Mouse (Mus musculus) frontal cortex, postnatal 10 days (tissue): ENCODE measurements around the gene Scrg1.
"Not testable (repeated sequence)": the region's sequence is repeated elsewhere in the genome, so short reads cannot be mapped to it uniquely, and the experiment has no call there.

Source experiments
- DNase-seq, 2 experiments: peaks; one replicate each; pipeline ENCODE4 v3.0.0; 2022; ENCODE audit warnings: low spot score in 2 of 2, mixed read lengths in 1 of 2

The Scrg1 gene

DNA sequence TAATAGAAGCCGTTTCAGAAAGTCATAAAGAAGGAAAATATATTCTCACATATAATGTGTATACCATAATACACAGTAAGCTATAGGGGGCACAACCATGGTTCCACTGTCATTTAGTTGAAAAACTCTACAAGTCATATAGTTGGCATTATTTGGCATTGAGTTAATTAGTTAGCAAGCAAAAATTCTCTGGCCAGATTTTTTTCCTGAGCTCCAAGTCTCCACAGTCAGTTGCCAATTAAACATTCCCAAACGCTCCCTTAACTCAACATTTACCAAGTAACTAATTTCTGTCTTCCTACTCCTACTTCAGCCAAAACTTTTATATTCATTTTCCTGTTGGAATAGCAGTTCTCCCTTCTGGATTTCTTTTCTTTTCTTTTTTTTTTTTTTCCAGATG lies 2.4 kb upstream of the Scrg1 start:
- no peak for DNase-seq

DNA sequence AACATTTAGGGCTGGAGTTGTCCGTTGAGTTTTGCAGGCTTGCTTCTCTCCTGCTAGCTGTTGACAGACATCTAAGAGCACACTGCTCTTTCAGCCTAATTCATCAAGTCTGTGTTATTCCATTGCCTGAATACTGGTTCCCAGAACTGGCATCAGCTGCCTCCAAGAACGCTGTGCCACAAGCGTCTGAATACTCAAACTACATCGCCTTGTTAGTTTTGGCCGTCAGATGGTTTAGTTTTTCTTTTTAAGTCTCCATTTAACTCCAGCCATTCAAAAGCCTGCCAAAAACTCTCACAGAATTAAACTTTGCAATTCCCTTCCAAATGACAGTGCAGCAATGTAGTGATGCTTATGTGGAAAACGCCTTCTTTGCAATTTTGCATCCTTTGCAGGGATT lies 1.4 kb downstream of the Scrg1 start:
- DNase-seq = no peak

DNA sequence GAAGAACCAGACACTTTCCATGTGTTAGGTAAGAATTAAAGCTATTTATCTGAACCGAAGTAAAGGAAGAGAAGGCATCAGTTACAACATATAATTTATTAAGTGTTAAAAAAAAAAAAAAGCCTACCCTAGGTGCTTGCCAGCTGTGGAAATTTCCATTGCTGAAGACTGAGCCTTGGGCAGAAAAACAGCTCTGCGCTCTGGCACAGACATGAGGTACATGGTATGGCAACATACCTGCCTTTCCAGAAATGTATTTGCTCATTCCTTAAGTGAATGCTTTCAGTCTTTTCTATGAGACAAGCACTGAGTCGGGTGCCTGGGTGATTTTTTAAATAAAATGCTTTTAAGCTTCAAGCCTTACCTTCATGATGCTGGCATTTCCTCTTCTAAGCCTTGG lies 2.2 kb downstream of the Scrg1 start:
- DNase-seq = no peak

DNA sequence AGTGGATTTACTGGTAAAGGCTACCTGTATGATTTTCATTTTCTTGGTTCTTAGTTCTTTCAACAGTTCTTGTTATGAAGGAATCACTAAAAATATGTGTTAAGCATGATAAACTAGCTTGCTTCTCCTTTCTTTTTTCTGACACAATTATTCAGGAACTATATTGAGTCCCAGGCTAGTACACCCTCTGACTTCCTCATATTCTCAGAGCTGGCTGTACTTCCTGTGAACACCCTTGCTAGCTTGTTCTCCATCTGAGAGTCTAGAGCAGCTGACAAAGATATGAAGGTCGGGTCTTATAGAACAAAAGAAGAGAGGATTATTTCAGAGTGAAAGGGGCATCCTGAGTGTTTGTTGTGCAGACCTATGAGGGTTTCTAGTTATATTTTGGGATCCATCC lies 7.1 kb downstream of the Scrg1 start:
- DNase-seq = no peak

DNA sequence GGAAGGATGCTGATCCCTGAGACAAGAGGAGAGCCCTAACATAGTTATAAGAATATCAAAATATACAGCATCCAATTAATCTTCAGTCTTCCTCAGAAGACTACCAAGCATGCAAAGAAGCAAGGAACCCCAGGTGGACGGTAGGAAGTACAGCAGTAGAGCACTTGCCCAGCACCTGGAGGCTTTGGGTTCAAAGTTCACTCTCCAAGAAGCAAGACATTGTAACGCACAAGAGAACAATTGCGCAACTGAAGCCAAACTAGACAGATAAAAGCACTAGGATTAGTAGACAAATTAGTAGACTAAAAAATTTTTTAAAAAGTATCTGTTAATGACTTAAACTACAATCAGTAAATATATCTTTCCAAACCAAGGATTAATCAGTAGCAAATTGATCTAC lies 8.0 kb downstream of the Scrg1 start:
- no peak for DNase-seq

DNA sequence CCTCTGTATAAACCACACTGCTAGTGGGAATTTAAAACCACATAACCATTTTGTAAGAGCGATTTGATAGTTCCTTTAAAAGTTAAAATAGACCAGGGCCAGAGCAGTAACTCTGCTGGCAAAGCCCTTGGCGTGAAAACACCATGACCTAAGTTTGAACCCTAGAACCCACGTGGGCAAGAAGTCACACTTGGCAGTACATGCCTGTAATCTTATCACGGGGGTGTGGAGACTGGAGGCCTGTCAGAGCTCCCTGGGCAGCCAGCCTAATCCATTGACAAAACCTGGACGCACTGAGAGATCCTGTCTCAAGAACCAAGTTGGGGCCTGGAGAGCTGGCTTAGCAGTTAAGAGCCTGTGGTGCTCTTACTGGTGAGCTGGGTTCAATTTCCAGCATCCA lies 12.9 kb downstream of the Scrg1 start:
- DNase-seq = no peak

DNA sequence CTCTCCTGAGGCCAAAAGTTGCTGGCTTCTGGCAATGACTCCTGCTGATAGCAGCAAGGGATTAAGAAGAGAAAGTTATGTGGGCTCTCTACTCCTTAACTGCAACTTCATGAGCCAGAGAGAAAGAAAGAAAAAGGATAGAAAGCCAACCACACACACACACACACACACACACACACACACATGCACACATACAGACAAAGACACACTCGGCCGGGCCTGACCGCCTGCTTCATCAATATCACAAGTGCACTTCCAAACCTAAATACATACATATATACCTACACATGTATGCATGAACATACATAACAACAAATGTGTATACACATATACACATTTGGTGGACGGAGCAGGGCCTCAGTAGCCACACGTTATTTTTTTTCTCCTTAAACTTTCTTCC lies 15.1 kb downstream of the Scrg1 start:
- no peak for DNase-seq

DNA sequence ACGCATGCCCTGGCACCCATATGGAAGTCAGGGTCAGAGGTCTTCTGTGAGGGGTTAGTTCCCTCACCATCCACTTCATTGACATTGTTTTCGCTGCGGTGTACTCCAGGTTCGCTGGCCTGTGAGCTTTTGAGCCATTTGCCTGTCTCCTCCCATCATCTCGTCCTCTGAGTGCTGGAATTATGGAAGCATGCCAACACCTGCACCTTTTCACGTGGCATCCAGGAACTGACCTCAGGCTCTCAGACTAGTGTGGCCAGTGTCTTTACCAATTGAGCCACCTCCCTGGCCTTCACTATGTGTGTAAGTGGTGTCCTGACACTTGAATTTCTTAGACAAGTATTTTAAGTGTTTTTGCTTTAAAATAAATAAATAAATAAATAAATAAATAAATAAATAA lies 18.0 kb downstream of the Scrg1 start:
- no peak for DNase-seq

DNA sequence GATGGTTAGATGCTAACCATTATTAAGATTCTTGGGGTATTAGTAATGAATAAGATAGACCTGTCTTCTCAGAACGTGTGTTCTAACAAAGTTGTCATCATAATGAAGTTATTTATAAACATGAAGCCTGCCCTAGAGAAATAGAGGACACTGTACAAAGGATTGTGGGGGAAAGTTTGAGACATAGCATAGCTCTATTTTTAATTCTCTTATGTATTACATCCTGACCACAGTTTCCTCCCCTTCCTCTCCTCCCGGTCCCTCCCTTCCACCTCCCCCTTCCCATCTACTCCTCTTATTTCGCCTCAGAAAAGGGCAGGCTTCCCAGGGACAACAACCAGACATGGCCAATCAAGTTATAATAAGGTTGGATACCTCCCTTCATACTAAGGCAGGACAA lies 22.7 kb downstream of the Scrg1 start:
- DNase-seq = no peak

DNA sequence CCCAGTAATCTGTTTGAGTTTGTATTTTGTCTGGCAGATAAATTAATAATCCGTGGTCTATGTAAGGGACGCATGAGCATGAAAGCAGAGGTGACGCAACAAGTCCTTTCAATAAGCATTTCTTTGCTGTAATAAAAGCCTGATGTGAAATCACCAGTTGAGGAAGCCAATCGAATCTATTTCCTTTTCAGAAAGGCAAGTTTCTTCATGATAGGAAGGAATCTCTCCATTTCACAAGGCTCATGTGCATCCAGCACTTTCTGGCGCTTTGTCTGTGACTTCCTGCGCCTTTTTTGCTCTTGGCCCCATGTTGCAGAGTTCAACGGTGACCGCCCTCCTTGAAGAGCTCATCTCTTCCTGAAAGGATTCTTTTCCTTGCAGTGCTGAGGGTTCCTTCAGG lies 24.0 kb downstream of the Scrg1 start:
- DNase-seq = no peak

DNA sequence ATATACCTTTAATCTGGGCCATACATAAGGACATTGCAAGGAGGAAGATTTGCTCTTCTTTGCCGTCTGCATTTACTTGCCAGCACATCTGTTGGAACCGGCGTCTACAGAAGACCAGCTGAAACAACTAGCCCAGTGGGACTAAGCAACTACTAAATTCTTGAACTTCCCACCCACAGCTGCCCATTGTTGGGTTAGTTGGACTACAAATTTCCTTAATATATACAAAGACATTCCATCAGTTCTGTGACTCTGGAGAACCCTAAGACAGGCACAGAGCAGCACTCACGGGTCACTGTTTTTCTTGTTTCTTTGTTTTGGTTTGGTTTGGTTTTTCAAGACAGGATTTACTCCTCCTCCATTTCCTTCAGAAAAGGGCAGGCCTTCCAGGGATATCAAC lies 24.9 kb downstream of the Scrg1 start:
- DNase-seq = no peak

DNA sequence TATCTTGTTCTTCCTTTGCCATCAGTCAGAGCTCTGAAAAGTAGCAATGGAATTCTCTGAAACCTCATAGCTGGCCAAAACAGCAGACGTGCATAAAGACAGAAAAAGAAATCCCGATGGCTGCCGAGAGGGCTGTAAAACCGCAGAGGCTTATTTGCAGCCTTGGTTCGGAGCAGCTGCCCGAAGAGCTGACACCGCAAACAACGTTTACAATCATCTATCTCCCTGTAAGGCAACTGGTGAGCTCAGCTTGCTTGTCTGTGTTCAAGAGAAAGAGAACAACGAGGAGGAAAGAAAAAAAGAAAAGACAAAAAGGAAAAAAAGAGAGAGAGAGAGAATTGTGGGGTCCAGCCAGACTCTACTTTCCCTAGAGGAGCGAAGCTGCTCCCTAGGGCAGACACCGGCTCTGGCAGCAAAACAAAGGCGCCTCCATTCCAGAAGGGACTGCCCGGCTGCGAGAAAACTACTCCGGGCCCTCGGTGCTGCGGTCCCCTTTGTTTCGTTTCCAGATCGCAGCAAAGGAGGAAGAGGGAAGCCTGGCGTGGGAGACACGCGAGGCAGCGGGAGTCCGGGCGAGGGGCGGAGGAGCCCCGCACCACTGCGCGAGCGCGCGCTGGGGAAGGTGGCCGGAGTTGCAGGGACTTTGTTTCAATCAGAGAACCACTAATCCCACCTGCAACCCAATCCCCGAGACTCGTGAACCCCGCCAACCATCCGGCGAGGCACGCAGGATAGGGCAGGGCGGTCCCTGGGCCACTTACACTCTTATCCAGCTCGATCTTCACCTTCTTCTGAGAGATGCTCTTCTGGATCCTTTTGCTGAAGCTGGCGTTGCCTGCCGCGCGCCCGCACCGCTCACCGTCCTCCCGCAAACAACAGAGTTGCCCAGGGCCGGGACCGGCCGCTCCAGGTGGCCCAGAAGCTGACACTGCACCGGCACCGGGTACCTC lies 31.0 kb downstream of the Scrg1 start:
- DNase-seq = peak; percentile 32 to 56

DNA sequence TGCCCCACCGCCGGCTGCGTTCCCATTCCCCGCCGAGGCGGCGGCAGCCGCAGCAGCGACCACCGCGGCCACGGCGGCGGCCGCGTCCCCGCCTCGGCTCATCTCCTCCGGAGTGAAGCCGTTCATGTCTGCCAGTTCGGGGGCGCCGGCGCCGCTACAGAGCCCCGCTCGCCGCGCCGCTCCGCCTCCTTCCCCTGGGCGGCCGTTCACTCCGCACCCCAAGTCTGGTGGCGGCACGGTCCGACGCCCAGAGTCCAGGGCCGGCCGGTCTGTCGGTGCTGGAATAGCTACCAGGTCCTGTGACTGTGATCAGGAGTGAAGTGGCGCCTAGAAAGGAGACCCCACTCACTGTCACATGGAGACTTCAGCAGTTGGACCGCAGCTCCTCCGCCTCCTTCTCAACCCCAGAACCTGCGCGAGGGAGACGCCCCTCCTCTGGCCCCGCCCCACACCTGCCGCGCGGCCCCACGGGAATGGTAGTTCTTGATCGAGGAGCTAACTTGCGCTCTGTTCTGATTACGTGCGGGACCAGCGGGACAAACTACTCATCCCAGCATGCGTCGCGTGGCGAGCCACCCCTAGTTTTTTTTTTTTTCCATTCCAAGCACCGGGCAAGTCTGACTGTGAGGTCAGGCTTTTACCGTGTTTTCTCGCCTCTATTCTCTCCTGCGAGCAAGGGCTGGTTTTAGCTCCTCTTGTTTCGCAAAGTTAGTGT lies 31.9 kb downstream of the Scrg1 start, which contains the start of gene Sap30:
Gene Sap30 (minus strand): TSS at position 420 of the 715 bp plus-strand sequence.
- peak; percentile 96 to 97 for DNase-seq

DNA sequence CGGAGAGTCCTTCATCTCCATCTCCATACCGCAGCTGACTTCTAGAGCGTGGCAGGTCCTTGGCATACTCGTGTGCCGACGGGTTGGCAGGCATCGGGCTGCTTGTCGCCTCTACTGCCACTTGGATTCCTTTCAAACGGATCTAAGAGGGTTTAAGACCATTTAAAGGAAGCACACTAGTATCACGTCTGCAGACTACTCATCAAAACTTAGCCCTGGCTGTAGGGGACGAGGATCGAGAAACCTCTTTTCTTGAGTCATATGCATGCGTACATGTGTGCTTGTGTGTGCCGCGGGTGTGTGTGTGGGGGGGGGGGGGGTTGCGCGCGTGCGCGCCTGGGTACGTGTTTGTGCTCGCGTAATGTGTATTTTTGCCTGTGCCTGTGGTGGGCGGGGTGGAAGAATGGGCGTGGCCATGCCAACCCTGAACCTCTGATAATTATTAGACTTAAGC lies 32.6 kb downstream of the Scrg1 start:
- DNase-seq = peak; percentile 35 to 38

DNA sequence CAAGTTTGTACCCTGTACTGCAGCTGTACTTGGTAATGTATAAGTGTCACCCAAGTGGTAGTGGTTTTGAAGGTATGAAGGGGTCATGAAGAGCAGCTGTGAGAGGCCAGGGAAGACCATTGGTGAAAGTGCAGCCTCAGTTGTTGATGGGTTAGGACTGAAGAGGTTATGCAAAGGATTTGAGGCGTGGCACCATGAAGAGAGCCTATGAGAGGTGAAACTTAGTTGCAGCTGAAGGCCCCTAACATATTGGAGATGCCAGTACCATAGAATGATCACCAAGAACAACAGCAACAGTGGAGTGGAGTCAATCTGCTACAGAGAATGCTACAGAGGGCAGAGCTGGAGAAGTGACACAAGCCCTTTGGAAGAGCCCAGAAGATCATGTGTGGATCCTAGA lies 33.6 kb downstream of the Scrg1 start:
- no peak for DNase-seq

DNA sequence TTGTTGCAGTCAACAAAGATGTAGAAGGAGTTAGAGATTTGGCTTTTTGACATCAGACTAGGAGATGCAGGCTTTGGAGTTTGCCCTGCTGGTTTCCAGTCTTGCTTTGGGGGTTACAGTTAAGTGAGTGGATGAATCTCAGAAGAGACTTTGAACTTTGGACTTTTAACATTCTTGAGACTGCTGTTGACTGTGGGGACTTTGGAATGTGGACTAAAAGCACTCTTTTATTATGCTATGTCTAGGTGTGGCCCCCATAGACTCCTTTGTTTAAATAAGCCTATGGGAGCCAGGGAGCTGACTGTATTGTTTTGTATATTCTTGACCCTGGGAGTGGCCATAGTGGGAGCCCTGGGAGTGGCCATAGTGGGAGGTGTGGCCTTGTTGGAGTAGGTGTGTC lies 34.2 kb downstream of the Scrg1 start:
- no peak for DNase-seq

DNA sequence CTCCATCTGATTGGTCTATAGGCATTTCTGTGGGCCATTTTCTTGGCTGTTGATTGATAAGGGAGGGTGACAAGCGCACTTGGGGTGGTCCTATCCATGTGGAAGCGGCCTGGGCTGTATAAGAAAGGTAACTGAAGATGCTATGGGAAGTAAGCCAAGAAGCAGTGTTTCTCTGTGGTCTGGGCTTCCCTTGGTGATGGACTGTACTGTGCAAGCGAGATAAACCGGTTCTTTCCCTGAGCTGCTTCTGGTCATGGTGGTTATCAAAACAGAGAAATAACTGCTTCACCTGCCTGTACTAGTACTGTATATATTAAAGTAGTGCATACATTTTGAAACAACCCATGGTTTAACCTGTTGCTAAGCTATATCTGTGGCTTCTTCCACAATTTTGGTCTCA lies 36.1 kb downstream of the Scrg1 start:
- no peak for DNase-seq

DNA sequence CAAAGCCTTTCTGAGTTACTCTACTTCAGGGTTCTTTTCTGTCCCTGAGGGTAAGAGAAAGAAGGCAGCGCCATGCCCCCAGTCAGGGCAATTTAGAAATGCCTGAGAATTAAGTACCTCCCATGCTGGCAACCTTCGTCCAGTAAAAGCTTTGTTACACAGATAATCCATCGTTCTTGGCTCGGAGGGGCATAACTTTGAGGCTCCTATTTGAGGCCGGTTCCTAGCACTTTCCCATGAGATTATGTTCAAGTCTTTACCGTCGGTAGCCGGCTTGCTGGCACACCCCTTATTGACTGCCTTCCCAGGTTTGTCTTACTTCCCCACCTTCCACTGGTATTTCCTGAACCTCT lies 42.7 kb downstream of the Scrg1 start:
- no peak for DNase-seq

DNA sequence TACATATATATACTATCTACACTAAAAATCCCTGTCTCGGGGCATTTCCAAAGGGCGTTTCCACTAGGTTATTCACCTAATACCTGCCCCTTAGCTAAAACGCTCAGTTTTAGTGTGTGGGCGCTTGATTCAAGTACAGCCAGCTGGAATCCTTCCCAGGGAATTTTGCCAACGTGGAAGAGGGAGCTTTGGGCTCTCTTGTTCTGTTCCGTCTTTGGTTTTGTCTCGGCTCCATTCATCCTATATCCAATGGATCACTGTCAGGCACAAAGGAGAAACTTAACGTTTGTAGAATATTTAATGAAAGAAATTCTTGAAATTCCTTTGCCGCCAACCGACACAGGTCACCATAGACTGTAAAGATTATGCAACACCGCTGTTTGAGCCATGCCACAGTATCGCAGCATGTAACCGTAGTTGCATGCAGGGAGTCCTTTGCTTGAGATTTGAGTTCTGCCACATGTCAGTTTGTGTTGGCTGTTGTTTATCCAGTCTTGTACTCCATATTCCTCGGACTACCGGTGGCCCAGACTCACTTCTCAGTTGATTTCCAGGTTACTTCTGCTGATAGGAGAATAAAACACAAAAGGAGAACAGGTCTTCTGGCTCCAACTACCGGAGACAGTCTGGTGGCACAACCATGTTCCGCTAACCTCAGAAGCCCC lies 43.3 kb downstream of the Scrg1 start:
- no peak for DNase-seq

DNA sequence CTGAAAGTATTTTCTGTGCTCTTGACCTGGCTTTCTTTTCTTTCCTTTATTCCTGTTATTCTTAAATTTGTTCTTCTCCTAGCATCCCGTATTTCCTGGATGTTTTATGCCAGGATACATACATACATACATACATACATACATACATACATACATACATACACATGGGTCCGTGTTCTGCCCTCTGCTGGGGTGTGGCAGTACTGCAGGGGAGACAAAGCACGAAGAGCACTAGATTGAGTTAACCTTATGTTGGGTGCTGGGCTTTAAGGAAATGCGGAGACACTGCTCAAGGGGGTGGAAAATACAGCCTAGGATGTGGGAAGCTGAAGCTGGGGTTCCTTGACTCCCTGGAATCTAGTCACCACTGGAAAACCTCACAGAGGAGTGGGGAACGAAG lies 47.9 kb downstream of the Scrg1 start:
- peak in 1 of 2 experiments; percentile 40 for DNase-seq

DNA sequence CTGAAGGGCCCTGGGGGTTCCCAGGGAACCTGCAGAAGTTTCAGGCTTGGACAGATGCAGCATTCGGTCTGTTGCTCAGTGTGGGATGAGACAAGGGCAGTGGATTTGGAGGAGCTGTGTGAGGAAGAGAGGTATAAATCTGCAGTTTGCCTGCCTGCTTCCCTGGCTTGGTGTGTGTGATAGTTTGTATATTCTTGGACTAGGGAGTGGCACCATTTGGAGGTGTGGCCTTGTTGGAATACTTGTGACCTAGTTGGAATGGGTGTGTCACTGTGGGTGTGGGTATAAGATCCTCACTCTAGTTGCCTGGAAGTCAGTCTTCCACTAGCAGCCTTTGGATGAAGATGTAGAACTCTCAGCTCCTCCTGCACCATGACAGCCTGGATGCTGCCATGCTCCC lies 49.8 kb downstream of the Scrg1 start:
- DNase-seq = not testable (repeated sequence)

DNA sequence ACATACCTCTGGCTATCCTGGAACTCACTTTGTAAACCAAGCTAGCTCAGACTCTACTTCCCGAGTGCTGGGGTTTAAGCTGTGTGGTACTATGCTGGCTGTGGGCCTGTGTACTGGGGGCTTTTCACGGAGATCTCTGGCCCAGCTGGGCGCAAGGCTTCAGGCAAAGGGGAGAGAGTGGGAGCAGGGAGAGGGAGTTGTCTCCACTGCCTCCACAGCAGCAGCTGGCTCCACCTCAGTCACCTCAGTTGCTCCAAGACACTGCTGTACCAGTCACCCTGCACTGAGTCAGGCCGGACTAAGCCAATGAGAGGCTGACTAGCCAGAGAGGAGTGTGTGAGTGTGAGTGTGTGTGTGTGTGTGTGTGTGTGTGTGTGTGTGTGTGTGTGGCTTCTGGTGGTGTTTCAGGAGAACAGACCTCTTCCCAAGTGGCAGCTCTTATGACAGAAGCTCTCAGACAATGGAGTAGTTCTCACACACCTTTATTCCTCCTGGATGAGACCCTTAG lies 51.9 kb downstream of the Scrg1 start:
- peak in 1 of 2 experiments; percentile 0 for DNase-seq
